Mouse (Mus musculus): ENCODE measurements around the gene Agmo. TPM values are rescaled to one million over a fixed set of nuclear protein-coding genes. Genes with fewer than 3 reads are reported as not detected.

Gene Agmo
- polyA plus RNA-seq, 1 experiment from 2014 or later = 7.4 TPM

GRCm38 (mm10) chr12:37274658-37275019, 33.2 kb downstream of the Agmo start:
- Histone ChIP-seq H3K4me1 (no peaks in the 10 kb centered on the region), H3K27me3 (replicated peaks) (no peaks in the 10 kb centered on the region), H3K36me3 (no peaks in the 10 kb centered on the region), H3K4me2 (no peak overlapping the region), H3K9me3 (replicated peaks) (no peaks in the 10 kb centered on the region), H3K9ac (no peak overlapping the region), H3K4me3 (no peak overlapping the region), H3K27ac (no peak overlapping the region)
- ATAC-seq = no peak
- 54% methylated on average over 2 of the region's 2 CpGs for WGBS (ENCODE audit: insufficient replicate concordance)

- Histone ChIP-seq H3K9ac (no peak overlapping the region), H3K9me3 (replicated peaks) (no peaks in the 10 kb centered on the region), H3K4me1 (no peaks in the 10 kb centered on the region), H3K27ac (no peak overlapping the region), H3K27me3 (replicated peaks) (no peaks in the 10 kb centered on the region), H3K4me3 (no peak overlapping the region), H3K4me2 (no peak overlapping the region), H3K36me3 (no peaks in the 10 kb centered on the region)
- 67% methylated on average over 1 of the region's 1 CpGs for WGBS (ENCODE audit: insufficient replicate concordance)
- no peak for ATAC-seq
Measured at GRCm38 (mm10) chr12:37306956-37307466, 65.6 kb downstream of the Agmo start.

GRCm38 (mm10) chr12:37310786-37311185, 69.3 kb downstream of the Agmo start:
- Histone ChIP-seq H3K9me3 (replicated peaks) (no peaks in the 10 kb centered on the region), H3K4me3 (no peak overlapping the region), H3K27ac (no peak overlapping the region), H3K27me3 (replicated peaks) (no peaks in the 10 kb centered on the region), H3K9ac (no peak overlapping the region), H3K4me1 (no peaks in the 10 kb centered on the region), H3K4me2 (no peak overlapping the region), H3K36me3 (no peaks in the 10 kb centered on the region)
- ATAC-seq = no peak
- WGBS (ENCODE audit: insufficient replicate concordance) = 85% methylated on average over 1 of the region's 1 CpGs

GRCm38 (mm10) chr12:37322860-37323259, 81.4 kb downstream of the Agmo start:
- no peak overlapping the region for H3K4me2 ChIP-seq
- 36% methylated on average over 3 of the region's 3 CpGs for WGBS (ENCODE audit: insufficient replicate concordance)
- no peaks in the 10 kb centered on the region for H3K27me3 ChIP-seq (replicated peaks)
- no peak overlapping the region for H3K9ac ChIP-seq
- H3K4me3 ChIP-seq = no peak overlapping the region
- ATAC-seq = no peak
- no peaks in the 10 kb centered on the region for H3K36me3 ChIP-seq
- H3K27ac ChIP-seq = no peak overlapping the region
- H3K9me3 ChIP-seq (replicated peaks) = no peaks in the 10 kb centered on the region
- H3K4me1 ChIP-seq = no peaks in the 10 kb centered on the region

GRCm38 (mm10) chr12:37334987-37335386, 93.5 kb downstream of the Agmo start:
- H3K27me3 ChIP-seq (replicated peaks) = no peaks in the 10 kb centered on the region
- no peaks in the 10 kb centered on the region for H3K4me1 ChIP-seq
- no peaks in the 10 kb centered on the region for H3K36me3 ChIP-seq
- no peaks in the 10 kb centered on the region for H3K9me3 ChIP-seq (replicated peaks)
- H3K27ac ChIP-seq = no peak overlapping the region
- H3K4me3 ChIP-seq = no peak overlapping the region
- 49% methylated on average over 5 of the region's 5 CpGs for WGBS (ENCODE audit: insufficient replicate concordance)
- no peak for ATAC-seq
- H3K9ac ChIP-seq = no peak overlapping the region
- no peak overlapping the region for H3K4me2 ChIP-seq

GRCm38 (mm10) chr12:37344225-37344624, 102.8 kb downstream of the Agmo start:
- no peak overlapping the region for H3K4me2 ChIP-seq
- no peak for ATAC-seq
- H3K27ac ChIP-seq = no peak overlapping the region
- no peak overlapping the region for H3K9ac ChIP-seq
- WGBS (ENCODE audit: insufficient replicate concordance) = 69% methylated on average over 5 of the region's 5 CpGs
- H3K4me1 ChIP-seq = no peaks in the 10 kb centered on the region
- H3K27me3 ChIP-seq (replicated peaks) = no peaks in the 10 kb centered on the region
- no peaks in the 10 kb centered on the region for H3K9me3 ChIP-seq (replicated peaks)
- no peaks in the 10 kb centered on the region for H3K36me3 ChIP-seq
- H3K4me3 ChIP-seq = no peak overlapping the region

GRCm38 (mm10) chr12:37345696-37346095, 104.3 kb downstream of the Agmo start:
- no peaks in the 10 kb centered on the region for H3K4me1 ChIP-seq
- H3K9me3 ChIP-seq (replicated peaks) = no peaks in the 10 kb centered on the region
- no peak overlapping the region for H3K4me3 ChIP-seq
- no peak overlapping the region for H3K4me2 ChIP-seq
- no peak overlapping the region for H3K27ac ChIP-seq
- no peak overlapping the region for H3K9ac ChIP-seq
- no peaks in the 10 kb centered on the region for H3K27me3 ChIP-seq (replicated peaks)
- H3K36me3 ChIP-seq = no peaks in the 10 kb centered on the region
- ATAC-seq = no peak
- WGBS (ENCODE audit: insufficient replicate concordance) = 61% methylated on average over 5 of the region's 5 CpGs

- H3K9ac ChIP-seq = no peak overlapping the region
- no peaks in the 10 kb centered on the region for H3K4me1 ChIP-seq
- H3K27me3 ChIP-seq (replicated peaks) = no peaks in the 10 kb centered on the region
- H3K4me3 ChIP-seq = no peak overlapping the region
- H3K9me3 ChIP-seq (replicated peaks) = no peaks in the 10 kb centered on the region
- 61% methylated on average over 3 of the region's 3 CpGs for WGBS (ENCODE audit: insufficient replicate concordance)
- H3K4me2 ChIP-seq = no peak overlapping the region
- no peak for ATAC-seq
- H3K27ac ChIP-seq = no peak overlapping the region
- no peaks in the 10 kb centered on the region for H3K36me3 ChIP-seq
Measured at GRCm38 (mm10) chr12:37392316-37392715, 150.9 kb downstream of the Agmo start.

- Histone ChIP-seq H3K4me3 (no peak overlapping the region), H3K4me2 (no peak overlapping the region), H3K36me3 (no peaks in the 10 kb centered on the region), H3K27me3 (replicated peaks) (no peaks in the 10 kb centered on the region), H3K9ac (no peak overlapping the region), H3K4me1 (no peaks in the 10 kb centered on the region), H3K9me3 (replicated peaks) (no peaks in the 10 kb centered on the region), H3K27ac (no peak overlapping the region)
- 74% methylated on average over 6 of the region's 6 CpGs for WGBS (ENCODE audit: insufficient replicate concordance)
- no peak for ATAC-seq
Measured at GRCm38 (mm10) chr12:37402541-37402940, 161.1 kb downstream of the Agmo start.

GRCm38 (mm10) chr12:37426350-37426749, 184.9 kb downstream of the Agmo start:
- H3K4me3 ChIP-seq = no peak overlapping the region
- H3K9ac ChIP-seq = no peak overlapping the region
- H3K4me2 ChIP-seq = no peak overlapping the region
- H3K27me3 ChIP-seq (replicated peaks) = no peaks in the 10 kb centered on the region
- no peaks in the 10 kb centered on the region for H3K4me1 ChIP-seq
- no peak overlapping the region for H3K27ac ChIP-seq
- no peaks in the 10 kb centered on the region for H3K36me3 ChIP-seq
- H3K9me3 ChIP-seq (replicated peaks) = no peaks in the 10 kb centered on the region
- 73% methylated on average over 5 of the region's 5 CpGs for WGBS (ENCODE audit: insufficient replicate concordance)
- no peak for ATAC-seq

- no peak for ATAC-seq
- Histone ChIP-seq H3K36me3 (no peaks in the 10 kb centered on the region), H3K27ac (no peak overlapping the region), H3K4me1 (no peaks in the 10 kb centered on the region), H3K4me3 (no peak overlapping the region), H3K4me2 (no peak overlapping the region), H3K9me3 (replicated peaks) (no peaks in the 10 kb centered on the region), H3K9ac (no peak overlapping the region), H3K27me3 (replicated peaks) (no peaks in the 10 kb centered on the region)
- WGBS (ENCODE audit: insufficient replicate concordance) = 74% methylated on average over 5 of the region's 5 CpGs
Measured at GRCm38 (mm10) chr12:37426750-37427149, 185.3 kb downstream of the Agmo start.

GRCm38 (mm10) chr12:37434466-37434865, 193.0 kb downstream of the Agmo start:
- no peak overlapping the region for H3K9ac ChIP-seq
- H3K4me1 ChIP-seq = no peaks in the 10 kb centered on the region
- H3K4me3 ChIP-seq = no peak overlapping the region
- no peaks in the 10 kb centered on the region for H3K27me3 ChIP-seq (replicated peaks)
- 47% methylated on average over 1 of the region's 1 CpGs for WGBS (ENCODE audit: insufficient replicate concordance)
- H3K4me2 ChIP-seq = no peak overlapping the region
- no peak for ATAC-seq
- no peaks in the 10 kb centered on the region for H3K9me3 ChIP-seq (replicated peaks)
- no peaks in the 10 kb centered on the region for H3K36me3 ChIP-seq
- H3K27ac ChIP-seq = no peak overlapping the region

GRCm38 (mm10) chr12:37442486-37443013, 201.1 kb downstream of the Agmo start:
- no peak overlapping the region for H3K27ac ChIP-seq
- ATAC-seq = no peak
- 72% methylated on average over 3 of the region's 3 CpGs for WGBS (ENCODE audit: insufficient replicate concordance)
- no peaks in the 10 kb centered on the region for H3K4me1 ChIP-seq
- no peak overlapping the region for H3K9ac ChIP-seq
- H3K4me3 ChIP-seq = no peak overlapping the region
- H3K36me3 ChIP-seq = no peaks in the 10 kb centered on the region
- no peak overlapping the region for H3K4me2 ChIP-seq
- H3K27me3 ChIP-seq (replicated peaks) = no peaks in the 10 kb centered on the region
- no peaks in the 10 kb centered on the region for H3K9me3 ChIP-seq (replicated peaks)
